Mouse (Mus musculus) mesoderm, embryonic 11.5 days (tissue): ENCODE measurements at regions not wholly inside any gene's neighbourhood (a gene's known extent, or its start where the extent isn't known, plus 50 kb on each side); places are given as distances from the start of the nearest gene placed in this dataset.
"Not testable (repeated sequence)": the region's sequence is repeated elsewhere in the genome, so short reads cannot be mapped to it uniquely, and the experiment has no call there.

Experiments used
- DNase-seq: peaks from one replicate; pipeline ENCODE4 v3.0.0-alpha.2; 2012; ENCODE audit warnings: low read depth, low spot score

DNA sequence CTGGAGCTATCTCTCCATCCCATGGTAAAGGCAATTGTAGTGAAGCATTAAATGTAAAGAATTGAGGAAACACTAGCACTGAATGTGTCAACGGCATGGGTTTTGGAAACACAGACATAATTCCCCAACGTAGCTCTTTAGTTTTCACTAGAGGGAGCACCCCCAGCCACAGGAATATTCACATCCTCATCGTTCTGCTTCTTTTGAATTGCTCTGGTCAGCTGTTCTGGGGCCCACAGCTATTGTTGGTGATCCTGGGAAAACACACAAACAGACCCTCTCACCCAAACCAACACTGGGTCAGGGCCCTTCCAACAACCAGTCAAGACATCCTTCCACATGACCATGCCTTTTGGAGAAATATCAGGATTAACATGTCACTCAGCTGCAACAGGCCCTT lies 119.7 kb downstream of the Impg2 start:
- not testable (repeated sequence) for DNase-seq

DNA sequence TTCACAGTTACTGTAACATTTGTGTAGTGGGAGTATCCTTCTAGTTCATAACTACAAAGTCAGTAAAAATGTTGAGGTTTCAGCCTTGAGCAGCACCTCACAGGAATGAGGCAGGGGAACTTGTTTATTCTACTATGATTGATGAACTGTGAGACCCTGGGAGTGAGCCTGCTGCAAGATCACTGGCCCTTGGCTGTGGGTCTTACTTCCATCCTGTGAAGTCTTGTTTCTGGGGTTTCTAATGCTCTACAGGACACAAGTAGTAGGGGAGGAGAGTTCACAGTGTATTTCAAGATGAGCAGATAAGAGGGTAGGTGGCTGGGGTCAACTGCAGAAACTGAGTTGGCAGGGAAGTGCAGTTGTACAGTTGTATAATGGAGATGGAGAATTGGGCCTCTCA lies 128.3 kb upstream of the Abi3bp start:
- peak; percentile 16 for DNase-seq

DNA sequence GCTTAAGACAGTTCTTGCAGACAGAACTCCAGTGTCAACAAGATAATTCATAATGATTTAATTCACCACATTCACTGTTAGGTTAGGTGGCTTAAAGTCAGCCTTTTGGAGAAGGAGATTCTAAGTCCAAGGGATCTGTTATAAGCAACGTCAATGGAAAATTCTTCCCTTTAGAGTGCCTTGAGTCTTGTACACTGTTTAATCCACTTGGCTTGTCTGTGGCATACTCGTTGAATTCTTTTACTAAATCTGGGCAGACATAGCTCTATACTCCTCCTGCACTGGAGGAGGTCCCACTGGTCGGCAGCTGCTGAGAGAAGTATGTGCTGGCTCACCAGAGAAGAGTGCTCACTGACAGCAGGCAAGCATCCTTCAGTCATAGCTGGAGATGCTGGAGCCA lies 124.8 kb upstream of the Abi3bp start:
- DNase-seq = no peak

DNA sequence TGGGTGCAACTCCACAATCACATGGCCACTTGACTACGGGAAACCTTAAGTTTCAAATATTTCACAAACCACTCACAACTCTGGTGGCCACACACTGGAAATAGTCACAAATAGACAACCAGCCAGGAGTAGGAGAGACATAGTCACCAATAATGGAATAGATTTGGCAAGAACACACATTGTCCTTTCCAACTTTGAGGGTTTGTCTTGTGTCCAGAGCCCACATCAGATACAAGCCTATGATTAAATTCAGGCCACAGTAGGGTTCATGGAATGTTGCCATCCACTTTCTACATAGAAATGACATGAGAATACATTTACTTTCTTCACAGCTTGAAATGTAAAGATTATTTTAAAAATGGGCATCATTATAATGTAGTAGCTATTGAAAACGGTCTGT lies 118.6 kb upstream of the Abi3bp start:
- DNase-seq = no peak

DNA sequence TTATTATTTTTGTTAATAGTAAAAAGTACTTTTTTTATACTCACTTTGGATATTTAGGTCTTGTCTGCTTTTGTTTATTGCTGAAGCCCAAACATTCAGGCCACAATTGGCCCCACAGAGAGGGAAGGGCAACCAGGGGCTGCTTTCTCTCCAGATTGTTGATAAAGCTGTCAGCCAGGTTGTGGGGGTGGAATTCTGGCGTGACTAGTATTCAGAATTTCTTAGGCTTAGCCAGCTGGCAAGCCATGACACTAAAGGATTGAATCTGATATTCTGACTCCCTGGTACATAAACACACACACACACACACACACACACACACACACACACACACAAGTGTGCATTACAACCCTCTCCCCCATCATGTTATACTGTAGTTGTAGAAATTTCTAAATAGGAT lies 116.7 kb upstream of the Abi3bp start:
- no peak for DNase-seq

DNA sequence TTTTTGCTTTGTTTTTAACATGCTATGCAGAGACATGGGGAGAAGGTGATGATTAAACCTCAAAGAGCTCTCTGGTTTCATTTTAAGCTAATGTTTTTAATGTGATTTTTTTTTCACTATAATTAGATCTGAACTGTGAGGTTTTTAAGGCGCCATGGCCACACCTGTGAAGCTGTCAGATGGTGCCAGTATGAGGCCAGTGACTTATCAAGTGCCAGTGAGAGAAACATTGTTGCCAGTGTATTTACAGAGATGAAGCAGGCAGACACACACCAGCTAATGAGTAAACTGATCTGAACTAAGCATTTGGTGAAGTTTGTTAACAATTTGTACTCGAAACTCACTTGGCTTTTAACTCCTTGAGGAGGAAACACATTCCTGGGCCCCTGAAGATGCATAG lies 99.3 kb upstream of the Abi3bp start:
- DNase-seq = no peak

DNA sequence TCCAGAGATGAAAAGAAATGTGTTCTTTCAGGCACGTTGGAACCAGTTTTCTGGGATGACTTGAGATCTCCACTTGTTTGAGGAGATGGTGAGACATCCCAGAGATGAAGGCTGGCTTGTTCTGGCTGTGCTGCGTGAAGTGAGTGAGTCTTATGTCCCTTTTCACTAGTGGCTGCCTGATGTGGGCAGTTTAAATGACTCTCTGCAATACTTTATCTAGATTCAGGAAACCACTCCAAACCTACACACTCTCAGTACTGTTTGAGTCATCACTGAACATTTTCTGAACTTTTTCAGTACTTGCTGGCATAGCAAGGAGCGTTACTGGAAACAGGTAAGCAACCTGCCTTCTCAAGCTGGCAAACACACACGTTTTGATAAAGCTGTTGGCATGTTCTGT lies 97.0 kb upstream of the Abi3bp start:
- DNase-seq = no peak

DNA sequence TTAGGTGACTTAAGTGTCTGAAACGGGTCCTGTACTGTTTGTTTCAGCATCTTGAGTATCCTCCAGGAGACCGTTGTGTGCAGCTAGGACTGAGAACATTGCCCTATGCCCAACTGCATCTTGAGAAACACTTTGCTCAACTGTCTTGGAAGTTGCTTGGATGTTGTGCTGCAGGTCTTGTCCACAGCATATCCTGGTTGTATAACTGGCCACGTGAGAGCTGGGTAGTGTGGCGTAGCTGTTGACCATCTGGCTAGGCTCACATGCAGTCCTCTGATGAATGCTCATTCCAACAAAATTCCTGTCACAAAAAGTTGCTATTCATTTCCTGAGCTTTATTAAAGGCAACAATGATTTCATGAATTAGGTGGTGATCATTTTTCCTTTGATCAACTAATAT lies 91.1 kb upstream of the Abi3bp start:
- no peak for DNase-seq

DNA sequence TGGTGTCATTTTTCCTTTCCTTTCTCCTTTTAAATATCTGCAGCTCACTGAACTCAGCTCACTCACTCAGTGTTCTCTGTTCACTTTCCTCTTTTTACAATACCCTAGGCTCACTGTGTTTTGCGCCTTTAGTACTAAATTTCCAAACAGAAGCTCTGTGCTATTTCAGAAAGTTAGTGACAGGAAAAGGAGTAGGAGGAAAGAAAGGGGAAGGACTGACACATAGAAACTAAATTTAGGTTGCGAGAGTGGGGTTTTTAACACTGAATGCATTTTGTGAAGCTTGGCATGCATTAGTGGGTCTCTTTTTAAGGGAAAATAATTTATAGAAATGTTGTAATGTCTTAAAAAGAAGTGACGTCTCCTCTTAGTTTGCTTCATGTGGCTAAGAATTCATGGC lies 84.8 kb upstream of the Abi3bp start:
- no peak for DNase-seq

DNA sequence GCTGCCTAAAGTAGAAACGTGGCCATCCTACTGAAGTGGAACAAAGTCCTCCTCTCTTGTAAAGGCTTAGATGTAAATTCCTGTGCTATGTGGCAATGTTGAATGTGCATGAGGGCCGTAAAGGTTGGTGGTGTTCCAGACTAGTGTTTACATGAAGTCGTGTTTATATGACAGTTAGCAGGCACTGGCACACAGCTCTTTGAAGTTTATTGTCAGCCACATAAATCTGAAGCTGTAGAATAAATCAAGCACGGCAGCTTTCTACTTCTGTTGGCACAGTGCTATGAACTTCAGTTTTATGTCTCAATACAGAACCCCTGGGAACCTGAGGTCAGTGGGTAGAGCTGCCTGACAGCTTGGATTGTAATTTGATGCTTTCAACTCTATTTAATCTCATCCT lies 81.1 kb upstream of the Abi3bp start:
- DNase-seq = peak; percentile 70

DNA sequence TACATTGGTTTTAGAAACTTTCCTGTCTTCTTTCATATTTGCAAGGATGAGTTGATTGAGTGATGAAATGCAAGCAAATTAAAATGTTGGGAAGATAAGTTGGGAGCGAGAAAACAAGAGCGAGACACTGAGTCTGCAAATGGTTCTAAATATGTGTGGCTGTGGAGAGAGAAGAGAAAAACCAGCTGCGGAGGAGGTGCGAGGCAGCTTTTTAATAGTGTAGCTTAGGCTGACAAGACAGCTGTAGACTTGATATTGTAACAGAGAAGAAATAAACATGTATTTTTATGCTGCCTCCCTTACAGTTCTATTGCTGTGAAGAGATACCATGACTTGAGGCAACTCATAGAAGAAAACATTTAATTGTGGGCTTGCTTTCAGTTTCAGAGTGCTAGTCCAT lies 78.1 kb upstream of the Abi3bp start:
- no peak for DNase-seq

DNA sequence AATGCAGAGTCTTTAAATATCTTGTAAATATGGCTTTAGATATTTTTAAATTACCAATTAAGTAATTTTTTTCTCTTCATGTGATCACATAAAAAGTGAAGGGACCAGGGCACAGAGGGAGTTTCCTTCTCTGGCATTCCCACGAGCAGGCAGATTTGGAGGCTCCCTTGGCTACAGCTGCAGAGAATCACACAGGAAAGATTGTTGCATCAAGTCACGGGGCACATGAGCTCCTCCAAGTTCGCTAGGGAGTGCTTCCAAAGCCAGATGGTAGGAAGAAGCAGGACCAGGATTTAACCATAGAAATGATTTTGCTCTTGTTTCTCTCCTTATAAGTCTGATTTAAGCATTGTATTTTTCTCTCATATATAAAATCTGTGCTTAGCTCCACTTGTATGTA lies 53.9 kb upstream of the Abi3bp start:
- DNase-seq = no peak
